Mouse (Mus musculus) yolk sac, embryonic 10.5 days (tissue): ENCODE measurements at regions not wholly inside any gene's neighbourhood (a gene's known extent, or its start where the extent isn't known, plus 50 kb on each side); places are given as distances from the start of the nearest gene placed in this dataset.

Source experiments
- DNase-seq: peaks from one replicate; pipeline ENCODE4 v3.0.0-alpha.2; 2017; ENCODE audit warnings: low spot score

DNA sequence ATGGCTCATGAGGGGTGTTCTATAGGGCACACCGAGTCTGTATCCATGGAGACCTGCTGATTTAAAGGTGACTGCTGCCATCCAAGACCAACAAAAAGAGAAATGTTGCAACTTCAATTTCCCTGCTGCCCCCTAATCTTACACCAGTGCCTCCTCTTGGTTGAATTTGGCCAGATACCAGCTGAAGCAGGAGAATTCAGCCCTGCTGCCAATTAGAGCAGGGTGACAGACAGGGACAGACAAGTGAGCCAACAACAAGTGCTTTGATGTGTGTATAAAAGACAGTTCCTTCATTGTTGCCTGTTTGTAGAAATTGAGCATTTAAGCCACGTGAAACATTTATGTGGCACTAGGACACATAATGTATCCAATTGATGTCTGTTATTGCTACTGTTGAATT is 75.5 kb upstream of the Adamts5 start:
- no peak for DNase-seq

DNA sequence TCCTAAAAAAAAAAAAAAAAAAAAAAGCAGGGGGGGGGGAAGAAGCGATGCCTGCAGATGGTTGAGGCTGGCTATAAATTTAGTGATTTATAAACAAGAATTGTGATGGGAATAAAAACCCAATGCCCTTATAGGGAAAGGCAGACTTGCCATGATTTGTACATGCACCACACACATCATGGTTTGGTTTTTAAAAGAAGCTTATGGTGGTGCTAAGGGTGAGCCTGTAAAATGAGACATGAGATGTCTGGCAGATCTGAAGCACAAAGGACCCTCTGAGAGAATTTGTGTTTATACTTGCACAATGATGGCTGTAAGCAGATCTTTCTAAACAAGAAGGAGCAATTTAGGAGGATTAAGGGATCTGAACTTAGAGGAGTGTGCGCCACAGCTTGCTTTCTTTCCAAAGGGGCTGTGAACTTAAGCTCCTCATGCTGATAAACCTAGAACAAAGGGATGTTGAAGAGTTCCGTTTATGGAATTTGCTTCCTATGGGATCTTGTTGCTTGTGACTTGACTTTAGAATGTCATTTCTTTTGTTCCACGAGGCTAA is 65.3 kb upstream of the Adamts5 start:
- no peak for DNase-seq

DNA sequence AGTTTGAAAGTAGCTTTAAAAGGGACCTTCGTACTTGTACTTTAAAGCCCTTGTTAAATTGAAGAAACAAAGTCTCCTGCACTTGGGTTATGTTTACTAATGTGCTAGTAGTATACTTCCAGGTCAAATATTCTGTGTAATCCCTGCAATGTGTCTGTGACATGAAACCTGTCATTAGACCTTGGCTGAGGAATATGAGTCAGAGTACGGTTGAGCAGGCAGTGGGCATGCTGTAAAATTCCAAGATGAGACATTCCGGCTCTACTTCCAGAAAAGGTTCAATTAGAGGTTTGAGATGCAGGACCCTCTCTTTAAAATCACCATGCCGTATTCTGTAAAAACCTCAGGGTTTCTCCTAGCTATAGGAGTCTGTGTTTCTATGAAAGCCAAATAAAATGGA is 64.6 kb upstream of the Adamts5 start:
- no peak for DNase-seq

DNA sequence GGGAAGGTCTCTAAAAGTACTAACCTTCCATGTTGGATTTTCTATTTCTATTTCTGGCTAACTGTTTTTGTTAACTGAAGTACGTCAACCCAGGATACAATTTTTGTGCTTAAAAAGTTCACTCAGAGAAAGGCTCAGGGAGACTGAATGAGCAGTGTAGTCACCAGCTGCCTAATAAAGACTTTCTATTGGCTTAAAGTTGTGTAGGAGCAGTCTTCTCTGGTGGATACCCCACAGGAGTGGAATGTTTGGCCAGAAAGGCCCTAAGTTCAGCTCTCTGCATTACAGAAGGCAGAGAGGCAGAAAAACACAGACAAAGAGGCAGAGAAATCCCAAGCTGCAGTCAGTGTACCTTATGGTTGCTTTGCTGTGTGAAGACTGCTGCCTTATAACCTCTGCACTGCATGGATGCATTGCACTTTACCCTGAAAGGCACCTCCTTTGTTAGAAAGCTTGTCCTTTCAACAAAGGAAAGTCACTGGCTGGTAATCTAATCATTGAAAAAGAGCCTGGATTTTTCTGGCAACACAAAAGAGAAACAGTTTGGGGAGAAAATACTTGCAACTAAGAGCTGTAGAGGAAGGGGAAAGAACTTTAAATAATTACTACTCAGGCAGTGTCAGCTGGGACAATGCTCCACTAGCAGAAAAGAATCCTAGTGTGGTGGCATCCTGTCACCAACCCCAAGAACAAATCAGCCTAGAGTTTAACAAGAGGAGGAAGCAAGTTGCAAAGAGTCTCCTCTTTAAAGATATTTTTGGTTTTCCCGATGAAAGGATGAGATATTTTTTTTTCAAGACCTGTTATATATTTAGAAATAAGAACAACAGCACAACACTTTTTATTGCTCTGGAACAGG is 63.0 kb upstream of the Adamts5 start:
- no peak for DNase-seq

DNA sequence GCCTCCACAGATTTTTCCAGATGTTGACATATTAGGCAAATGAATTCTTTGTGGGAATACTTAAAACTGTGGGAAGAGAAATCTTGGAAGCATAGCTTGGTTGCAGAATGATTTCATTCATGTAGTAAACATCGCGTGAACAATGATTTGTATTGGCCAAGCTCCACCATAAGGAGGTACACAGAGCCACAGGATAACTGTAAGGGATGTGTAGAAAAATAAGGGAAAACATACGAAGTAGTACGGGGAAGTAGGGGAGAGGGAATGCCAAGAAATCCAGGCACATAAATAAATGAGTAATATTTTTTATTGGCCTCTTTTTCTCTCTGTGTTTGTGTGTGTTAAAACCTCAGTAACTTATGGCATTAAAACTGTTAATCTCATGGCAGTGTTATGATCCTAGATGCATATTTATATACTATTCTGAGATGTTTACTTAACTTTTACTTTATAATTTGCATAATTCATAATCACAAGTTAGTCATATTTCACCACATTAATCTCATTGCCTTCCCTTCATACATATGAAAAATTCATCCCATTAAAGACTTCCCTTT is 54.5 kb upstream of the Adamts5 start:
- no peak for DNase-seq

DNA sequence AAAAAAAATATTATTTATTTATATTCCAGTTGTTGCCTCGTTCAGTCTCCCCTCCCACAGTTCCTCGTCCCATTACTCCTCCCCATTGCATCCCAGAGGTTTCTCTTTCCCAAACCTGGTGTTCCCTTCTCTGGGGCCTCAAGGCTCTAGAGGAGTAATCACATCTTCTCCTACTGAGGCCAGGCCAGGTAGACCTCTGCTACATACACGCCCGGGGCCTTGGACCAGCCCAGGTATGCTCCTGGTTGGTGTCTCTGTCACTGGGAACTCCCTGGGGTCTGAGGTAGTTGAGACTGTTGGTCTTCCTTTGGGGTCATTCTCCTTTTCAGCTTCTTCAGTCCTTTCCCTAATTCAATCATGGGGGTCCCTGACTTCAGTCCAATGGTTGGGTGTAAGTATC is 50.0 kb upstream of the Adamts5 start:
- no peak for DNase-seq
